Mouse (Mus musculus): ENCODE data around the gene Ccdc149.

- TF ChIP-seq ZC3H11A (IDR thresholded peaks at IDR 0.05; ENCODE audit: low read depth, low read length) (no peak), POLR2A (IDR thresholded peaks at IDR 0.05; ENCODE audit: low read depth, low read length) (no peak), MAFK (IDR thresholded peaks at IDR 0.05; ENCODE audit: insufficient replicate concordance, low read length) (no peak), BHLHE40 (IDR thresholded peaks at IDR 0.05; ENCODE audit: low read depth, low read length) (no peak), JUND (conservative IDR thresholded peaks at IDR 0.05; ENCODE audit: low read depth, low read length) (no peak), CTCF (conservative IDR thresholded peaks at IDR 0.05 in 1 of 2, IDR thresholded peaks at IDR 0.05 in 1 of 2; ENCODE audit: low read depth in 2 of 2, low read length in 2 of 2) (no peak), PAX5 (IDR thresholded peaks at IDR 0.05; ENCODE audit: low read length) (no peak), KAT2A (IDR thresholded peaks at IDR 0.05; ENCODE audit: insufficient replicate concordance, low read length) (no peak), ZMIZ1 (IDR thresholded peaks at IDR 0.05; ENCODE audit: low read depth, low read length) (no peak), ELF1 (IDR thresholded peaks at IDR 0.05; ENCODE audit: low read depth, low read length) (no peak)
Observed at GRCm38 (mm10) chr5:52346890-52347289, 124.4 kb downstream of the Ccdc149 start.
